Mouse (Mus musculus) monocyte, adult 5-6 weeks (primary cell): ENCODE data around the gene Tspan11. TPM values are rescaled to one million over a fixed set of nuclear protein-coding genes. Genes with fewer than 3 reads are reported as not detected.

Experiments
- ATAC-seq: fragments of 153-309, 156-312 bp; replicated peaks from 2 replicates; pipeline ENCODE4 v1.8.0; 2017; ENCODE audit warnings: mild to moderate bottlenecking; ENCODE audit not compliant: low TSS enrichment, insufficient number of reproducible peaks, severe bottlenecking, poor library complexity, low FRiP score
- total RNA-seq: library from RNA; stranded (forward); fragments of 200-1000, 200-491, 200-594 nt; gene quantifications from 3 replicates; pipeline ENCODE4 v1.2.3, GENCODE M21; 2017

The Tspan11 gene
- not detected in 3 replicates for total RNA-seq

DNA sequence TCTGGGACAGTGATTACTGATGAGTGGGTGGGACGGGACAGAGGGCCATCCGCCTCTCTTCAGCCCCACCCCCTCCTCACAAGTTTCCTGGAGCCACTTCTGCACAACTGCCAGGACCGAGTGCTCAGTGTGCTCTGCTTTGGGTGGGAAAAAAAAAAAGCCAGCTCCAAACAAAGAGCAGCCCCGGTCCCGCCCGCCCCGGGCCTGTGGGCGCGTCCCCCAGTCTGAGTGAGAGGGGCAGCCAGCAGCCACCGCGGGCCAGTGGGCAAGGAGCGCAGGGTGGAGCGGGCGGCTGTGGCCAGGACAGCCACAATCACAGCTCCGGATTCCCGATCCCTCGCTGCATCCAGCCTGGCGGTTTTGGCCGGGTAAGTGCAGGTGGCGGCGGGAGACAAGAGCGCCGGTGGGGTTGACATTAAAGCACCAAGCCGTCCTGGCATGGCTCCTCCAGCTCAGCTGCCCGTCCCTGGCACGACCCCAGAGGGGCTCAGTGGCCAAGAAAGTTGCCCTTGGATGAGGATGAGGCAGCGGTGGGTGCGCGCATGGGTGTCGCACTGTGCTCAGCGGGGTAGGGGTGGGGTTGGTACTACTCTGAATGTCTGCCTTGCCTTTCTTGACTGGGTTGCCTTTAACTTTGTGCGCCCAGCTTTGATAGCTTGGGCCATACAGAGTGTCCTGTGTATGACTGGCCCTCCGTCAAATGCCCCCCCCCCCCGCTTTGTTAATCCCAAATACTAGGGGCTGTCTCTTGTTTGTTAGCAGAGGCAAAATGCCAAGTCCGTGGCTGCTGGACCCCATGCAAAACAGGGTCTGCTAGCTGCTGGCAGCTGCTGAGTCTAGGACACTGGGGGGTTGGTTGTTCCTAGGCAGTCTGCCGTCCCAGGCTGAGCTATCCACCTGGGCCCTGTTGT is at the start of gene Tspan11:
Gene Tspan11 (plus strand): TSS at position 79 of the 911 bp plus-strand sequence.
- no peak for ATAC-seq

DNA sequence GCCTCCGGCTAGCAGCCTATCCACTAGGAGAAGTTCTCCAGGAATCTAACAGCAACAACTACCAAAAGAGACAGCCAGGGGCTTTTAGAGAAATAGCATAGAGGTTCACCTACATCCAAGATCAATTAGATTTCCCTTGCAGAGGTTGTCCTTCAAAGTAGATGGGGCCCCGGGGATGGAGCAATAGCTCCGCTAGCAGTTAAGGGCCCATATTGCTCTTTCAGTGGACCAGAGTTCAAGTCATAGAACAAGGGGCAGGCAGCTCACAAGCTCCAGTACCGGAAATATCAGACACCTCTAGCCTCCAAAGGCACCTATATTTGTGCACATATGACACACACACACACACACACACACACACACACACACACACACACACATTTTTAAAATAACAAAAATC is 49.5 kb upstream of the Tspan11 start:
- ATAC-seq, result no peak

- ATAC-seq, result no peak
Observed at GRCm38 (mm10) chr6:127839538-127839937, 47.9 kb upstream of the Tspan11 start.

DNA sequence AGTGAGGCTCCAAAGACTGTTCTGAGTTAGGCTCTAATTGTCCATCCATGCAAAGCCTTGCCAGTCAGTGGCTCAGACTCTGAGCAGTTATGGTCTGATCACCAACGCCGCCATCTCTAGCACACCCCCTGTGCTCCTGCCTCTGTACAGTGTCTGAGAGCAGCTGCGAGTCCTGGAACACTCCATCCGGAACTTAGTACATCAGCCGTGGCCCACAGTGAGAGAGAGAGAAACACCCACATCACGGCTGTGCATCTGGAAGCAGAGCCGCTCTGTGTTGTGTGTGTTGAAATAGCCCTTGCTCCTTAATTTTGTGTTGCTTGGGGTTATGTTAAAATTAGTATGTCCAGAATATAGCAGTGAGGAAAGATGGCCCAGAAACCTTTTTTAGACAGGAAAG is 47.2 kb upstream of the Tspan11 start:
- no peak for ATAC-seq

DNA sequence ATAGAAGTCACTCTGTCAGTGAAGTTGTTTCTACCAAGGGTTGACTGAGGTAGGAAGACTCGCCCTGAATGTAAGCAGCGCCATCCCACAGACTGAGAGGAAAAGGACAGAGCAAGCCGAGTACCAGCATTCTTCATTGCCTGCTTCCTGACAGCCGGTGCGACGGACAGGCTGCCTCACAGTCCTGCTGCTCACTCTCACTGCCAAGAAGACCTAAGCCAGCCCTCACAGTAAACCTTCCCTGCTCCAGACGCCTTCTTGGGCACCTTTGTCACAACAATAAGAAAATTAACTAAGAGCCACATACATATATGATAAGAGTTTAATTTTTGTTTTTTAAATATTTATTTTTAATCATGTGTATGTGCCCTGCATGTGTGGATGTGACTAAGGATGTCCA is 46.1 kb upstream of the Tspan11 start:
- no peak for ATAC-seq

GRCm38 (mm10) chr6:127846521-127846920 is 40.9 kb upstream of the Tspan11 start:
- no peak for ATAC-seq

GRCm38 (mm10) chr6:127849496-127849895 is 37.9 kb upstream of the Tspan11 start:
- no peak for ATAC-seq

- no peak for ATAC-seq
Observed at GRCm38 (mm10) chr6:127851611-127852010, 35.8 kb upstream of the Tspan11 start.

DNA sequence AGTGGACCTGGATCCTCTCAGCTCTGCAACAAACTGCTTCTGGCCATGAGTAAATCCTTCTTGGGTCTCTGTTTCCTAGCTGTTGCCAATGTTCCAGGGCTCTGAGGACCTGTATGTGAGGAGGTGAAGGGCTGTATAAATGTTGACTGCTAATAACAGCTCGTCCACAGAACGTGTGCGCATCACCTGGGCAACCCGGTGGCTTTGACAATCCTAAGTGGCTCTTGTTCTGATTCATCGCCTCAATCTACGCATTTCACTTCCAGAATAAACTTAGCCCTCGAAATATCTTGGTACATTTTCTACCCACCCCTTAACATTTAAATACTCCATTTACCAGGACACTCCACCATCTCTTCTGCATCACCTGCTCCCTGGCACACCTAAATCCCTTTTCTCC is 34.1 kb upstream of the Tspan11 start:
- ATAC-seq, result no peak

DNA sequence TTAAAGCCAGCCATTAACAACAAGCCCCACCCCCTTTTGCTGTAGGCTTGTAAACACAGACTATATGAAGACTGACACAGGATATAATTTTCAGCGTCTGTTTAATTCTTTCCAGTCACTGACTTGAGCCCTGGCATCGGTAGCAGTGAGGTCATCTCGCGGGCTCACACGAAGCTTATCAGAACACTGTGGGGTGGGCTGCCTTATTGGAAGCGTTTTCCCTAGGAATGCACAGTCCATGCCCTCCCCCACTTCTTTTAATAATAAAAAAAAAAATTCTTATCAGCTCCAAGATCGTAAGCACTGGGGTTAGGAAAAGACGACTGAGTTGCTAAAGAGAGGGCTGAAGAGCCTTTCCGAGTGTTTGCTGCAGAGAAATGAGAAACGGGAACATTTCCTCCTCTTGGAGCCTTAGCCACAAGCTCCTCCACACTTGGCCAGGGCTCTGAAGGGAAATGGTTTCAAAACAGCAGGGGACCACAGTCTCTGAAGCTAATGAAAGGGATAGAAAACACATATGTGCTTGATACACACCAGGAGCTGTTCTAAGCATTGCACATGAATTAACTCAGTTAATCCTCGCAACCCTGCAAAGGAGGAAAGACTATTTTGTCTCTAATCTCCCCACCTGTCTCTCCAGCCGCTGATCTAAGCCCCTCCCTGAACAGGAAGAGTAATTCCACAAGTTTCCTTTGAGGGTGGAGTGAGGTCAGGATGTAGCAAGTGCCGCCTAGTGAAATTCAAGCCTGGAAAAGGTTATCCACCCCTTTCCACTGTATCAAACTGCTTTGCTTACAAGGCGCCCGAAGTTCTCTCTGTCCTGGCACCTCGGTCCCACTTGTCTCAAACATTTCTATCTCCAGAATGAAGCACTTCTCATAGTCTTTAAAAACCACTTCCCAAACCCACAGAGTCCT is 33.4 kb upstream of the Tspan11 start:
- no peak for ATAC-seq

DNA sequence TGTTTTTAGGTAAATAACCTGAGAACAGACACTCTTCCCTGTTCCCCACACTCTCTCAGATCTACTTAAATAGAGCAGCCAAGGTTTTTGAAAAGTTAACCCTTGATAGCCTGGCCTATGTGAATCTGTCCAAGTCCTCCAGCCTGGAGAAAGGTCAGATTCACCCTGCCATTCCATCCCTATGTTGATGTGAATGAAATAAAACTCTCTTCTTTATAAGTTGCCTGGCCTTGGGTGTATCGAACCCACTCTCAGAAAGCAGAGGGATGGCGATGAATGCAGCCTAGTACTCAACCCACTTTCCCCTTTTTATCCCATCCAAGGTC is 32.7 kb upstream of the Tspan11 start:
- ATAC-seq, result no peak

GRCm38 (mm10) chr6:127855711-127856295 is 31.6 kb upstream of the Tspan11 start:
- ATAC-seq, result no peak

- ATAC-seq, result no peak
Observed at GRCm38 (mm10) chr6:127861951-127862350, 25.4 kb upstream of the Tspan11 start.

- ATAC-seq, result no peak
Observed at GRCm38 (mm10) chr6:127865391-127865790, 22.0 kb upstream of the Tspan11 start.

DNA sequence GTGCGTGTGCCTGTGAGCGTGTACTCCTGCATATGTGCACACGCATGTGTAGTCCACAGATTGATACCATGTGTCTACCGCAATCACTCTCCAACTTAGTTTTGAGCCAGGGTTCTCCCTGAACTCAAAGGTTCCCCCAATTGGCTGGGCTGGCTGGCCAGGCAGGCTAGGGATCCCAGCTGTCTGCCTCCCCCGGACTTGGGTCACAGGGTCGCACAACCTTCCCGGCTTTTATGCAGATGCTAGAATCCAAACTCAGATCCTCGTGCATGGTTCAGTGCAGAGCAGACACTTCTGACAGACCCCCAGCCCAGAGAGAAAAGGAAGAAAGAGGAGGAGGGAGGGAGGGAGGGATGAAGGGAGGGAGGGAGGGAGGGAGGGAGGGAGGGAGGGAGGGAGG is 18.8 kb upstream of the Tspan11 start:
- no peak for ATAC-seq

DNA sequence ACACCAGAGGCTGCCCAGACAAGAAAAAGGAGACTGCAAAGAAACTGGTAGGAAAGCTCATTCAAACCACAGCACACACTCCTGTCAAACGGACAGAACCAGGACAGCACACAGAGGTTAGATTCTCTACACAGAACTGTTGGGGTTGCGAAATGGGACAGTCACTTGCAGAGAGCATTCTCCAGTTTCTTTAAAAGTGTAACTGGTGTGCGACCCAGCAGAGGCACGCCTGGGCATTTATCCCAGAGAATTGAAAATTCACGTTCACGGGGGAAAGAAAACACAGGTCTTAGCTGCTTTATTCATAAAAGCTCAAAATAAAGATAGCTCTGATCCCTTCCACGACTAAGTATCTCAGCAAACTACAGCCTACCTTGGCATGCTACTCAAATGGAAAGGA is 18.3 kb upstream of the Tspan11 start:
- no peak for ATAC-seq

- no peak for ATAC-seq
Observed at GRCm38 (mm10) chr6:127870345-127871324, 16.8 kb upstream of the Tspan11 start.

DNA sequence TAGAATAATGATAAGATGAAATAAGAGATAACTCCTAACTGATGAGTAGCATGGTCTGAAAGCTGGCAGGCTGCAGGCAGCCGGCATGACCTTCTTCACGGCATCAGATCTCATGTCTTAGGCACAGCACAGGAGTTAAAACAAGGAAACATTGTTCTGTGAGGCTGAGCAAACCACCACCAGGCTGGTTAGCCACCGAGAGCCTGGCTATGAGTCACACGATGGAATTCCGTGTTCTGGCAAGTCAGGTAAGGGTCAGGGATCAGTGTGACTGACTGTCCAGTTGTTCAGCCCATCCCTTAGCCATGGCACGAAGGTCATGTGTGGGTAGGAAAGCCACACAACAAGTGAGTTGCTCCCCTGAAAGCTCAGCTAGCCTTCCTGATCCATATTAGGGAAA is 16.0 kb upstream of the Tspan11 start:
- no peak for ATAC-seq
